Mouse (Mus musculus): ENCODE data around the gene 5330417C22Rik. TPM values are rescaled to one million over a fixed set of nuclear protein-coding genes. Genes with fewer than 3 reads are reported as not detected.

Gene 5330417C22Rik
- polyA plus RNA-seq, 1 experiment from 2014 or later: 0.24 TPM

GRCm38 (mm10) chr3:108476761-108477619 is 59.3 kb downstream of the 5330417C22Rik start:
- Histone ChIP-seq H3K9me3 (no peaks in the 10 kb centered on the region), H3K36me3 (no peaks in the 10 kb centered on the region), H3K4me3 (no peak overlapping the region), H3K27ac (no peak overlapping the region), H3K27me3 (ENCODE audit: insufficient read depth, poor library complexity, severe bottlenecking) (no peaks in the 10 kb centered on the region), H3K4me1 (no peaks in the 10 kb centered on the region)
- no peak for DNase-seq (ENCODE audit: low spot score)
- 65% methylated on average over 14 of the region's 14 CpGs for WGBS

- no peak for DNase-seq (ENCODE audit: low spot score)
- H3K36me3 ChIP-seq: no peaks in the 10 kb centered on the region
- H3K27me3 ChIP-seq (ENCODE audit: insufficient read depth, poor library complexity, severe bottlenecking): no peaks in the 10 kb centered on the region
- H3K27ac ChIP-seq: no peak overlapping the region
- no peaks in the 10 kb centered on the region for H3K4me1 ChIP-seq
- WGBS: 74% methylated on average over 5 of the region's 5 CpGs
- no peaks in the 10 kb centered on the region for H3K9me3 ChIP-seq
- no peak overlapping the region for H3K4me3 ChIP-seq
Observed at GRCm38 (mm10) chr3:108475496-108475895, 60.8 kb downstream of the 5330417C22Rik start.

DNA sequence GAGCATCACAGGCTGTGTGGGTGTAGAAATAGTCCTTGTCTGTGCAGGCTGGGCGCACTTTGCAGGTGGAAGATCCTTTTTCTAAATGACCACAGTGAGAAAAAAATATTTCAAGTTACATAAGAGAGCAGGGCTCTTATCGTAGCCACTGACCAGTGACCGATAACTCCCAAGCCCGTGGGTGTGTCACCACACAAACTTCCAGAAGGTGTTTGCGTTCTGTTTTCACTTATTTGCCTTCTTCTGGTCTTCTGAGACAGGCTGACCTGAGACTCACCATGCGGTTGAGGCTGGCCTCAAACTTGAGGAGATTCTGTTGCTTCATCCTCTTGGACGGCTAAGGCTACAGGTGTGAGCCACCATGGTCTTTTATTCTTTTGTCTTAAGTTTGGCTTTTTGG is 61.4 kb downstream of the 5330417C22Rik start:
- no peak for DNase-seq (ENCODE audit: low spot score)
- Histone ChIP-seq H3K27ac (no peak overlapping the region), H3K4me3 (no peak overlapping the region), H3K36me3 (no peaks in the 10 kb centered on the region), H3K4me1 (no peaks in the 10 kb centered on the region), H3K27me3 (ENCODE audit: insufficient read depth, poor library complexity, severe bottlenecking) (no peaks in the 10 kb centered on the region), H3K9me3 (no peaks in the 10 kb centered on the region)
- 90% methylated on average over 7 of the region's 7 CpGs for WGBS

DNA sequence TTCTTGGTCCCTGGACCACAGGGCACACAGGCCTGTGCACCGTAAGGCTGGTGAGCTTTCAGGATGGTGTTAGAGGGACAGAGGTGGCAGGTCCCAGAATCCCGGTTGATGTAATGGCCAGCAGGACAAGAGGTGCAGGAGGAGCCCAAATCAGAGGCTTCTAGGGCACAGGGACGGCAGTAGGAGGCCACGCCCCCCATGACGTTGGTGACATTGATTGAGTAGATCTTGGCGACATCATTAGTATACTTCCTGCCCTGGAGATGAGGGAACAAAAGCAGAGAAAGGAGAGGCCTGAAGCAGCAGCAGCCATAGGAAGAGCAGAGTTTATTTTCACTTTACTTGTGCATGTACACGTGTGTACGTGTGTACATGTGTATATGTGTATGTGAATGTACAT is 68.6 kb downstream of the 5330417C22Rik start:
- peaks cover 10% of the 10 kb centered on the region; the same call in 1 of the 2 replicates for H3K4me1 ChIP-seq
- H3K36me3 ChIP-seq: no peaks in the 10 kb centered on the region
- 52% methylated on average over 8 of the region's 8 CpGs for WGBS
- H3K27ac ChIP-seq: no peak overlapping the region
- H3K27me3 ChIP-seq (ENCODE audit: insufficient read depth, poor library complexity, severe bottlenecking): no peaks in the 10 kb centered on the region
- H3K9me3 ChIP-seq: no peaks in the 10 kb centered on the region
- no peak overlapping the region for H3K4me3 ChIP-seq
- no peak for DNase-seq (ENCODE audit: low spot score)

GRCm38 (mm10) chr3:108466425-108466824 is 69.9 kb downstream of the 5330417C22Rik start:
- DNase-seq (ENCODE audit: low spot score): no peak
- 90% methylated on average over 6 of the region's 6 CpGs for WGBS

DNA sequence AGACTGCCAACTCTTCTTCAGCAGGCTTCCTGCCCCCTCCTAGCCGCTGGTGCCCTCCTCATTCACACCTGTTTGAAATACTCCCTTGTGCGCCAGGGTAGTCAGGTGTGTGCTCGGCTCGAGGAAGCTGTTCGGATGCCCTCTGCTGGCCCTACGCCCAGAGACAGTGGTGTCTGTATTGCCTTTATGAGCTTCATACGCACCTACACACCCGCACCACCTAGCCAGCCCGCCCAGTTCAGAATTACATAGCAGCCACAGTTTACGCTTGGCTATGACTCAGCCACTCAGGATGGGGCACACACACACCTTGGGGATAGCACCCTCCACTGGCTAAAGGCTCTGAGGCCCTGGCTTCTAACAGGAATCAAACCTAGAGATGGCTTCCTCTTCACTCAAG is 77.5 kb downstream of the 5330417C22Rik start:
- Histone ChIP-seq H3K36me3 (no peaks in the 10 kb centered on the region), H3K27ac (peak overlapping the region; percentile 56; the same call in 1 of the 2 replicates), H3K9me3 (no peaks in the 10 kb centered on the region), H3K4me1 (peaks cover 9% of the 10 kb centered on the region), H3K27me3 (ENCODE audit: insufficient read depth, poor library complexity, severe bottlenecking) (no peaks in the 10 kb centered on the region), H3K4me3 (peak overlapping the region; percentile 36)
- no peak for DNase-seq (ENCODE audit: low spot score)
- WGBS: 28% methylated on average over 10 of the region's 10 CpGs

More at GRCm38 (mm10) chr3:108466425-108466824, 69.9 kb downstream of the 5330417C22Rik start:
- Histone ChIP-seq H3K9me3 (no peaks in the 10 kb centered on the region), H3K4me1 (peaks cover 10% of the 10 kb centered on the region; the same call in 1 of the 2 replicates), H3K4me3 (no peak overlapping the region), H3K36me3 (no peaks in the 10 kb centered on the region), H3K27me3 (ENCODE audit: insufficient read depth, poor library complexity, severe bottlenecking) (no peaks in the 10 kb centered on the region), H3K27ac (no peak overlapping the region)

DNA sequence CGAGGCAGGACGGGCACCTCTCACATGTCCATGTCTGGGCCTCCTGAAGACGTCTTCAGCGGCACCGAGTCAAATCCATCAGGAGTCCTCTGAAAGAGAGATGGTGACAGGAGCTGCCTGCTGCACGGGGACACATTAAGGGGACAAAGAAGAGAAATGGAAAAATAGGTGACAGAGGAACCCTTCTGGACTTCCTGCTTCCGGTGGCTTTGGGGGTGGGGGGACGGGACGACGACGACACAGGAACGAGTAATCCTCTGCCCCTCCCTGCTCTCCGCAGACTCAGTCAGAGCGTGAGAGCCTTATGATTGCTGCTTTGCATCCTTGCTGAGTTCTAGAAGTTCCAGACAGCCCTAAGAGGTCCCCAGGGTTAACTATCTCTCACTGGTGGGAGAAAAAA is 78.0 kb downstream of the 5330417C22Rik start:
- DNase-seq (ENCODE audit: low spot score): no peak
- Histone ChIP-seq H3K27me3 (ENCODE audit: insufficient read depth, poor library complexity, severe bottlenecking) (no peaks in the 10 kb centered on the region), H3K4me3 (peak overlapping the region; percentile 36), H3K9me3 (no peaks in the 10 kb centered on the region), H3K36me3 (no peaks in the 10 kb centered on the region), H3K27ac (peak overlapping the region; percentile 56), H3K4me1 (peaks cover 9% of the 10 kb centered on the region)
- WGBS: 48% methylated on average over 14 of the region's 14 CpGs

DNA sequence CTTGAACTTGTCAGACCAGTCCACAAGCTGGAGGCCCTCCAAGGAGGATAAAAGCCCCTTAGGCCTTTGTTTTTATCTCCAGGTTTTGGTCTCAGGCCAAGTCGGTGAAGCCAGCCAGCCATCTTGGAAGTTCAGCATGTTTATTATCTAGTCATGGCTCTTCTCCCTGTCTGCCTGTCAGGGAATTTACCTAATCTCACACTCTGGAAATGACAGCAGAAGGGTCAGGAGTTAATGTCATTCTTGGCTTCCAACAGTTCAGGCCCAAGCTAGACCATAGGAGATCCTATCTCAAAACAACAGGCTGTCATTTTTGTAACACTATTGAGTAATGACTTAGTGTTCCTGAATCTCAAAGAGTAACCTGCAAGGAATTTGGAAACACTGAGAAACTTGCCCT is 82.2 kb downstream of the 5330417C22Rik start:
- H3K27me3 ChIP-seq (ENCODE audit: insufficient read depth, poor library complexity, severe bottlenecking): no peaks in the 10 kb centered on the region
- WGBS: 65% methylated on average over 1 of the region's 1 CpGs
- DNase-seq (ENCODE audit: low spot score): no peak

DNA sequence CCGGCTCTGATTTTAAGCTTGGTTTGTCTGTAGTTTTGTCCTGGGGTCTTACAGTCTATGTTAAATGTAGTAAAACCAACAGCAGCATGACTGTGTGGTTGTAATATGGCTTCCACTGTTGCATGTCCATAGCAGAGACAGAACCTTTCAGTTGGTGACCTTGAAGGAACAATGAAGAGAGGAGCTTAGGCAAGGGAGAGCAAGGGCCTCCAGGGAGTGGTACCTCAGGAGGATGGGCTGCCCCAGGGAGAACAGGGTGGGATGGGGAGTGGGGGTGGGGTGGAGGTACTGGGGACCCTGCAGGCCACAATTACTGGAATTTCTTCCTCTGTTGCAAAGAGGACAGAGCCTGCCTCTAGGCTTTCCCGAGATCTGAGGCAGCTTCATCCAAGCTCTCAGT is 84.4 kb downstream of the 5330417C22Rik start:
- Histone ChIP-seq H3K27ac (no peak overlapping the region), H3K9me3 (no peaks in the 10 kb centered on the region), H3K4me3 (no peak overlapping the region), H3K36me3 (no peaks in the 10 kb centered on the region), H3K4me1 (no peaks in the 10 kb centered on the region), H3K27me3 (ENCODE audit: insufficient read depth, poor library complexity, severe bottlenecking) (no peaks in the 10 kb centered on the region)
- 81% methylated on average over 2 of the region's 2 CpGs for WGBS
- DNase-seq (ENCODE audit: low spot score): no peak

More for the DNA sequence above, 82.2 kb downstream of the 5330417C22Rik start:
- Histone ChIP-seq H3K27ac (no peak overlapping the region), H3K4me3 (no peak overlapping the region), H3K9me3 (no peaks in the 10 kb centered on the region), H3K36me3 (no peaks in the 10 kb centered on the region), H3K4me1 (peaks cover 9% of the 10 kb centered on the region)

DNA sequence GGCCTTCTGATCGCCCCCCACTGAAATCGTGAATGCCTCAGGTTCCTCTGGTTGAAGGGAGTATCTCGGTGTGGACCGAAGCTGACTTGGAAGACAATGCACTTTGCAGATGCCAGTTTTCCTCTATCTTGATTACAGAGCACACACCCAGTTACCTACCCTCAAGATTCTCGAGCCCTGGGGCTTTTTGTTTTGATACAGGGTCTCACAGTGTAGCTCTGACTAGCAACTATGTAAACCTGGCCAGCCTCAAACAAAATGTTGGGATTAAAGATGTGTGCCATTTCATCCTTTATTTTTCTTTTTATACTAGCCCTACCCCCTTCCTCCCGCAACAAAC is 91.0 kb downstream of the 5330417C22Rik start:
- Histone ChIP-seq H3K9me3 (no peaks in the 10 kb centered on the region), H3K4me1 (peaks cover 16% of the 10 kb centered on the region), H3K36me3 (peaks cover 19% of the 10 kb centered on the region; the same call in 1 of the 2 replicates), H3K4me3 (peak overlapping the region; percentile 87), H3K27me3 (ENCODE audit: insufficient read depth, poor library complexity, severe bottlenecking) (no peaks in the 10 kb centered on the region), H3K27ac (peak overlapping the region; percentile 87)
- DNase-seq (ENCODE audit: low spot score): no peak
- WGBS: 15% methylated on average over 6 of the region's 6 CpGs

GRCm38 (mm10) chr3:108444698-108445365 is 91.5 kb downstream of the 5330417C22Rik start, which contains the start of gene Sars:
Gene Sars, minus strand, starts transcription at chr3:108445209.
- H3K27me3 ChIP-seq (ENCODE audit: insufficient read depth, poor library complexity, severe bottlenecking): no peaks in the 10 kb centered on the region
- no peaks in the 10 kb centered on the region for H3K9me3 ChIP-seq
- H3K36me3 ChIP-seq: peaks cover 24% of the 10 kb centered on the region; the same call in 1 of the 2 replicates
- peaks cover 16% of the 10 kb centered on the region for H3K4me1 ChIP-seq
- peak; percentile 96 for DNase-seq (ENCODE audit: low spot score)
- H3K4me3 ChIP-seq: peak within 1 kb of the TSS; percentile 87
- under 1% methylated on average over 41 of the region's 41 CpGs for WGBS
- H3K27ac ChIP-seq: peak within 1 kb of the TSS; percentile 87

- H3K4me3 ChIP-seq: peak overlapping the region; percentile 87
- 22% methylated on average over 8 of the region's 8 CpGs for WGBS
- H3K9me3 ChIP-seq: no peaks in the 10 kb centered on the region
- H3K4me1 ChIP-seq: peaks cover 16% of the 10 kb centered on the region
- peaks cover 30% of the 10 kb centered on the region; the same call in 1 of the 2 replicates for H3K36me3 ChIP-seq
- no peak for DNase-seq (ENCODE audit: low spot score)
- no peaks in the 10 kb centered on the region for H3K27me3 ChIP-seq (ENCODE audit: insufficient read depth, poor library complexity, severe bottlenecking)
- peak overlapping the region; percentile 87 for H3K27ac ChIP-seq
Observed at GRCm38 (mm10) chr3:108444029-108444428, 92.3 kb downstream of the 5330417C22Rik start.

DNA sequence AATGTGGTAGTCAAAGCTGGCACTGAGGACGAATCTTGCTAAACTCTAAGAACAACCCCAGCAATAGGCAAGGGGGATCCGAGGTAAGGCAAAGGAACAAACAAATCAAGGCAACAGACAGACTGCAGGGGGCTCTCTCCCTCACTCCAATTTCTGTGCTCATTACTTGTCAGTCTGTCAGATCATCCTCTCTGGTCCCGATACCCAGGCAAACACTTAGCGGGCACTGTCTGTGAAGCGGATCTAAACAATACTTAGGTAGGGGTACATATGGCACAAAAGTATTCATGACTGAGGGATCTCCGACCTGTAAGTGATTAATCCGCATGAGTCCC is 100.0 kb downstream of the 5330417C22Rik start:
- DNase-seq (ENCODE audit: low spot score): no peak
- Histone ChIP-seq H3K27me3 (ENCODE audit: insufficient read depth, poor library complexity, severe bottlenecking) (no peaks in the 10 kb centered on the region), H3K4me3 (no peak overlapping the region), H3K36me3 (peaks cover 75% of the 10 kb centered on the region), H3K9me3 (no peaks in the 10 kb centered on the region), H3K27ac (no peak overlapping the region), H3K4me1 (0 out of 2 replicates have a peak, but pooled peaks cover 3% of the 10 kb centered on the region)
- WGBS: 83% methylated on average over 7 of the region's 7 CpGs
